Mouse (Mus musculus) hindbrain, embryonic 10.5 days (tissue): ENCODE data around the gene Sae1. TPM values are rescaled to one million over a fixed set of nuclear protein-coding genes. Genes with fewer than 3 reads are reported as not detected.

ENCODE experiments used
- DNase-seq: peaks from one replicate; pipeline ENCODE4 v3.0.0-alpha.2; 2017; ENCODE audit warnings: low spot score
- H3K27ac ChIP-seq: fragments of 300-500 bp; sonication (generic); 2 replicates; pipeline ENCODE4 v1.5.1; 2016; ENCODE audit warnings: mild to moderate bottlenecking, moderate library complexity
- H3K27me3 ChIP-seq: fragments of 300-500 bp; sonication (generic); 2 replicates; pipeline ENCODE4 v1.6.1; 2016; ENCODE audit warnings: mild to moderate bottlenecking; ENCODE audit not compliant: poor library complexity, insufficient read depth, severe bottlenecking
- H3K36me3 ChIP-seq: fragments of 300-500 bp; sonication (generic); 2 replicates; pipeline ENCODE4 v1.6.1; 2016; ENCODE audit warnings: mild to moderate bottlenecking, moderate library complexity
- H3K4me1 ChIP-seq: fragments of 300-500 bp; sonication (generic); replicated peaks from 2 replicates; pipeline ENCODE4 v1.6.1; 2016; ENCODE audit warnings: mild to moderate bottlenecking
- H3K4me3 ChIP-seq: fragments of 300-500 bp; sonication (generic); 2 replicates; pipeline ENCODE4 v1.5.1; 2016; ENCODE audit warnings: mild to moderate bottlenecking, moderate library complexity
- H3K9me3 ChIP-seq: fragments of 300-500 bp; sonication (generic); 2 replicates; pipeline ENCODE4 v1.6.1; 2016; ENCODE audit warnings: mild to moderate bottlenecking, moderate library complexity
- WGBS: fragments of 180-500 bp; shearing (Covaris S2); methylation state at CpG from one replicate; pipeline ENCODE4 v1.1.7; 2016; 5-methylcytosine and 5-hydroxymethylcytosine counted together
- polyA plus RNA-seq: library from polyadenylated mRNA; unstranded; fragments of >200 nt; fragmentation: Nextera tagmentation; extraction: Ambion mirVana; gene quantifications from 2 replicates; pipeline ENCODE4 v1.2.1, GENCODE M21; 2016

Gene Sae1
- polyA plus RNA-seq, 1 experiment from 2014 or later = 371 TPM

DNA sequence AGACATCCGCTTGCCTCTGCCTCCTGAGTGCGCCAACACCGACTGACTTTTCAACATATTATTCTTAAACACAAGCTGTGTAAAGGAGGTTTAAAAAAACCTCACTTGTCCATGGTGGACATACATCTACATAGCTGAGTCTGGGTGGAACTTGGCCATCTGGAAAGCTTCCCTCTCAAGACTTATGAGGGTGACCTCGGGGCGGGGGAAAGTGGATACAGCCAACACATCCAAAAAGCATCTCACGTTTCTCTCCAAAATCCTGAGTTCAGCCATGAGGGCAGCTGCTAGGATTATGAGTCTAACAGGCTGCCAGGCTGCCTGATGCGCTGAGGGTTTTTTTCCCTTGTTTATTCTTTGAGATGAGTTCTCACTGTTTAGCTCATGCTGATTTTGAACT is 62.9 kb downstream of the Sae1 start:
- H3K36me3 ChIP-seq = peaks cover 60% of the 10 kb centered on the region
- no peak overlapping the region for H3K4me3 ChIP-seq
- H3K4me1 ChIP-seq = peaks cover 7% of the 10 kb centered on the region
- H3K9me3 ChIP-seq = no peaks in the 10 kb centered on the region
- H3K27me3 ChIP-seq = no peaks in the 10 kb centered on the region
- WGBS = 90% methylated on average over 7 of the region's 7 CpGs
- no peak for DNase-seq
- no peak overlapping the region for H3K27ac ChIP-seq

DNA sequence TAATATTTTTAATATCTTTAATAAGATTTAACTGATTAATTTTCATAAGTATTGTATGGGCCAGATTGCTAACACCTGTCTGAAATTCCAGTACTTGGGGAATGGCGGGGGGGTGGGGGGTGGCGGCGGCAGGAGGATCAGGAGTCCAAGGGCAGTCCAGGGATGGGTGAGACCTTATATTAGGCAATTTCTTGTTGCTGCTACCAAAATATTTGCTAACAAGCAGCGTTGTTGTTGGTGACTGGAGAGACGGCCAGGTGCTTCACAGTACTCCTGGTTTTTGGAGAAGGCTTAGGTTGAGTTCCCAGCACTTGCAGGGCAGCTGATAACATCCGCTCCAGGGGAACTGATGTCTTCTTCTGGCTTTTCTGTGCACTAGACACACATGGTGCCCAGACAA is 67.1 kb downstream of the Sae1 start:
- Histone ChIP-seq H3K4me1 (no peaks in the 10 kb centered on the region; the same call in 1 of the 2 replicates), H3K27me3 (no peaks in the 10 kb centered on the region), H3K36me3 (peaks cover 47% of the 10 kb centered on the region), H3K4me3 (no peak overlapping the region), H3K9me3 (no peaks in the 10 kb centered on the region), H3K27ac (no peak overlapping the region)
- no peak for DNase-seq
- 92% methylated on average over 6 of the region's 6 CpGs for WGBS

GRCm38 (mm10) chr7:16319216-16319615 is 68.4 kb downstream of the Sae1 start:
- 94% methylated on average over 4 of the region's 4 CpGs for WGBS
- no peak overlapping the region for H3K27ac ChIP-seq
- H3K36me3 ChIP-seq = peaks cover 40% of the 10 kb centered on the region
- no peaks in the 10 kb centered on the region for H3K9me3 ChIP-seq
- no peak for DNase-seq
- peaks cover 6% of the 10 kb centered on the region for H3K4me1 ChIP-seq
- no peak overlapping the region for H3K4me3 ChIP-seq
- no peaks in the 10 kb centered on the region for H3K27me3 ChIP-seq

DNA sequence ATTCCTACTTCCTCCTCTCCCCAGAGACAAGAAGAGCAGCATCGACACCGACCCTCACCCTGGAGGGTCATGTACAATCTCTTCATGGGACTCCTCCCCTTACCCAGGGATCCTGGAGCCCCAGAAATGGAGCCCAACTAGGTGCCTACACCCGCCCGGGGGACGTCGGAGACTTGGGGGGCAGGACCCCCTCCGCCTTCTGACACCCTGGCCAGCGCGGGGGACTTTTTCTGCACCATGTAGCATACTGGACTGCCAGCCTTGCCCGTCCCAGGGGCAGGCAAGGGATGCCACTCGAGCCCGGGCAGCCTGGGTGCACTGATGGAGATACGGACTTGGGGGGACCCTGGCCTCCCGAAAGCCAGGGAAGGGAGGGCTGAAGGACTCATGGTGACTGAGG is 70.5 kb downstream of the Sae1 start:
- no peaks in the 10 kb centered on the region for H3K9me3 ChIP-seq
- H3K27ac ChIP-seq = no peak overlapping the region
- no peaks in the 10 kb centered on the region for H3K27me3 ChIP-seq
- DNase-seq = no peak
- H3K4me3 ChIP-seq = no peak overlapping the region
- 83% methylated on average over 14 of the region's 14 CpGs for WGBS
- H3K4me1 ChIP-seq = peaks cover 27% of the 10 kb centered on the region
- H3K36me3 ChIP-seq = peaks cover 32% of the 10 kb centered on the region

- H3K27me3 ChIP-seq = no peaks in the 10 kb centered on the region
- H3K4me3 ChIP-seq = no peak overlapping the region
- H3K9me3 ChIP-seq = no peaks in the 10 kb centered on the region
- 70% methylated on average over 4 of the region's 4 CpGs for WGBS
- peak overlapping the region; percentile 3; the same call in 1 of the 2 replicates for H3K27ac ChIP-seq
- peaks cover 29% of the 10 kb centered on the region for H3K36me3 ChIP-seq
- no peak for DNase-seq
- H3K4me1 ChIP-seq = peaks cover 45% of the 10 kb centered on the region
Measured at GRCm38 (mm10) chr7:16315222-16315759, 72.3 kb downstream of the Sae1 start.

- H3K36me3 ChIP-seq = peaks cover 27% of the 10 kb centered on the region
- H3K4me1 ChIP-seq = peaks cover 55% of the 10 kb centered on the region
- peak overlapping the region; percentile 95 for H3K4me3 ChIP-seq
- no peak for DNase-seq
- no peaks in the 10 kb centered on the region for H3K9me3 ChIP-seq
- H3K27me3 ChIP-seq = no peaks in the 10 kb centered on the region
- peak overlapping the region; percentile 100 for H3K27ac ChIP-seq
- 11% methylated on average over 13 of the region's 13 CpGs for WGBS
Measured at GRCm38 (mm10) chr7:16314221-16314775, 73.3 kb downstream of the Sae1 start.

- under 1% methylated on average over 66 of the region's 66 CpGs for WGBS
- Histone ChIP-seq H3K4me1 (peaks cover 61% of the 10 kb centered on the region), H3K36me3 (peaks cover 26% of the 10 kb centered on the region), H3K27ac (peak overlapping the region; percentile 100), H3K27me3 (no peaks in the 10 kb centered on the region), H3K4me3 (peak overlapping the region; percentile 95), H3K9me3 (no peaks in the 10 kb centered on the region)
- DNase-seq = peak; percentile 83
Measured at GRCm38 (mm10) chr7:16313481-16314220, 74.0 kb downstream of the Sae1 start.

DNA sequence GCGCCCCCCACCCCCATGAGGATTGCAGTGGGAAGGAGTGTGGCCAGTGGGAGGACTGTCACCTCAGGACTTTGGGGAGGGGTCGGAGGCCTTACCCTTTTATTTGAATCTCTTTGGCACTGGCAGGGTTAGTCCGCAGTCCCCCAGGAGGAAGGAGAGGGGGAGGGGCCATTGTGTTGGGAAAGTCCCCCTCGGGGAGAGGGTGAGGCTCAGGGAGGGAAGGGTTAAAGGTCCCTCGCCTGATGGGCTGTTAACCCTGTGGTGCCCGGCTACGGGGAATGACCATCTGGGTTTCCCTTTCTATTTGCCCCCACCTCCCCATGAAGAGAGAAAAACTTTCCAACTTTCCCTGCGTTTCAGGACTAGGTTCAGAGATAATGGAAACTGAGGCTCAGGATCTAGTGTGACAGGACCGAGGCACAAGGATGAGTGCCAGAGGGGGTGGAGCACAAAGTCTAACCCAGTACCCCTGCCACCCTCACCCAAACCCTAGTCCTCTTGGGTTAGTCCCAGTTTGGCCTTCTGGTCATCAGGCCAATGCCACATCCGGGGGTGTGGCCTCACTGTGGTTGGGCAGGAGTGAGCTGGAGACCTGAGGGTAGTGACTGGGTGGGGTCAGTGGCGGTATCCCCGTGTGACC is 74.8 kb downstream of the Sae1 start:
- WGBS = under 1% methylated on average over 12 of the region's 12 CpGs
- Histone ChIP-seq H3K4me3 (peak overlapping the region; percentile 95), H3K9me3 (no peaks in the 10 kb centered on the region), H3K36me3 (peaks cover 17% of the 10 kb centered on the region), H3K27ac (peak overlapping the region; percentile 100), H3K27me3 (no peaks in the 10 kb centered on the region), H3K4me1 (peaks cover 65% of the 10 kb centered on the region)
- DNase-seq = peak; percentile 90

DNA sequence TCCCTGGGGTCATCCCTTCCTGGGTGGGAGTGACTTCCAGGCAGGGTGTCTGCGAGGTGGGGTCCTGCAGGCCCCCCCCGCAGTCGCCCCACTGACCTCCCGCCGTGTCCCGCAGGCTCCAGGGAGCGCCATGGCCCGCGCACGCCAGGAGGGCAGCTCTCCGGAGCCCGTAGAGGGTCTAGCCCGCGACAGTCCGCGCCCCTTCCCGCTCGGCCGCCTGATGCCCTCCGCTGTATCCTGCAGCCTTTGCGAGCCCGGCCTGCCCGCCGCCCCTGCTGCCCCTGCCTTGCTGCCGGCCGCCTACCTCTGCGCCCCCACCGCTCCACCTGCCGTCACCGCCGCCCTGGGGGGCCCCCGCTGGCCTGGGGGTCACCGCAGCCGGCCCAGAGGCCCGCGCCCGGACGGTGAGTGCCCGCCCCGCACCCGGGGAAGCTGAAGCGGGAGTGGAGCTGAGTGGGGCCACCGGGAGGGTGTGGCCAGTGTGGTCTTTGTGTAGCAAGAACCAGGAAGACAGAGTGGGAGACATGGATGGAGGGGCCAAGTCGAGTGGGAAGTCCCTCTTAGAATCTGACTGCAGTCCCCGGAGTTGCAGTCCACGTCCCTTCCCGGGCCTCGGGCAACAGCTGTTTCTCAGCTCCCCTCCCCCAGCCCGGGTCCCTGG is 75.5 kb downstream of the Sae1 start:
- WGBS = under 1% methylated on average over 49 of the region's 49 CpGs
- no peak for DNase-seq

GRCm38 (mm10) chr7:16311453-16312004 is 76.1 kb downstream of the Sae1 start:
- Histone ChIP-seq H3K27me3 (no peaks in the 10 kb centered on the region), H3K9me3 (no peaks in the 10 kb centered on the region), H3K4me1 (peaks cover 65% of the 10 kb centered on the region), H3K36me3 (peaks cover 5% of the 10 kb centered on the region), H3K27ac (peak overlapping the region; percentile 100), H3K4me3 (peak overlapping the region; percentile 95)
- DNase-seq = peak; percentile 35
- under 1% methylated on average over 14 of the region's 14 CpGs for whole genome bisulfite sequencing

More for the DNA sequence above, 75.5 kb downstream of the Sae1 start:
- H3K4me3 ChIP-seq = peak overlapping the region; percentile 95
- H3K4me1 ChIP-seq = peaks cover 65% of the 10 kb centered on the region
- H3K27ac ChIP-seq = peak overlapping the region; percentile 100
- peaks cover 11% of the 10 kb centered on the region for H3K36me3 ChIP-seq
- no peaks in the 10 kb centered on the region for H3K27me3 ChIP-seq
- no peaks in the 10 kb centered on the region for H3K9me3 ChIP-seq

- Histone ChIP-seq H3K36me3 (no peaks in the 10 kb centered on the region), H3K4me1 (peaks cover 65% of the 10 kb centered on the region), H3K4me3 (peak overlapping the region; percentile 95), H3K27me3 (no peaks in the 10 kb centered on the region), H3K9me3 (no peaks in the 10 kb centered on the region), H3K27ac (peak overlapping the region; percentile 100)
- WGBS = under 1% methylated on average over 31 of the region's 31 CpGs
- DNase-seq = peak; percentile 46
Measured at GRCm38 (mm10) chr7:16310521-16311452, 76.8 kb downstream of the Sae1 start.
